Comparison of ENCODE assay signal across 9 mouse cellular contexts in genomic region chr5:147545731-147546241, GRCm38 (mm10).
DNase-seq lines count a peak whose midpoint lies in the region; ATAC-seq and TF ChIP-seq lines count a peak whose summit lies in the region.
"Had no signal": no experiment of that assay in that cellular context is flagged by ENCODE, and none has a peak within 500 bp of the region (broad histone marks: within the 10 kb centered on the region; RNA-seq: fewer than 3 reads in every experiment).

No protein-coding gene starts in this region.

- peaks cover 81% of the 10 kb centered on the region for H3K36me3 ChIP-seq in embryonic facial prominence, embryonic 10.5 days (replicated peaks)
- H3K36me3 ChIP-seq in liver, embryonic 14.5 days (replicated peaks; ENCODE audit: control insufficient read depth, insufficient read depth, low read depth) = peaks cover 51% of the 10 kb centered on the region
- H3K36me3 ChIP-seq in stomach, embryonic 15.5 days = peaks cover 26% of the 10 kb centered on the region

- 71% methylated on average over 11 of the region's 11 CpGs for WGBS in embryonic facial prominence, embryonic 10.5 days
- WGBS in liver, embryonic 14.5 days (ENCODE audit: insufficient replicate concordance) = 69% methylated on average over 11 of the region's 11 CpGs
- WGBS in stomach, embryonic 15.5 days = 53% methylated on average over 11 of the region's 11 CpGs

- H3K4me1 ChIP-seq in embryonic facial prominence, embryonic 10.5 days = peaks cover 8% of the 10 kb centered on the region; the same call in 1 of the 2 replicates
- peaks cover 0 to 4% of the 10 kb centered on the region in 2 experiments; a peak in 2 of 4 replicates for H3K4me1 ChIP-seq in liver, embryonic 14.5 days (replicated peaks; ENCODE audit: control insufficient read depth in 2 of 2, insufficient read depth in 2 of 2, low read length in 1 of 2)
- no peaks in the 10 kb centered on the region for H3K4me1 ChIP-seq in stomach, embryonic 15.5 days
- H3K4me1 ChIP-seq: heart, embryonic 15.5 days had no signal

- H3K9me3 ChIP-seq in embryonic facial prominence, embryonic 10.5 days = no peaks in the 10 kb centered on the region
- H3K9me3 ChIP-seq in liver, embryonic 14.5 days (ENCODE audit: control insufficient read depth, low read length) = no peaks in the 10 kb centered on the region
- H3K9me3 ChIP-seq in stomach, embryonic 15.5 days = no peaks in the 10 kb centered on the region
- H3K9me3 ChIP-seq: heart, embryonic 15.5 days had no signal

- no peak for TF ChIP-seq EP300 in liver, embryonic 14.5 days (IDR thresholded peaks at IDR 0.05; ENCODE audit: low read depth)

- H3K9ac ChIP-seq in liver, embryonic 14.5 days (replicated peaks) = no peak overlapping the region
- H3K9ac ChIP-seq in stomach, embryonic 15.5 days = no peak overlapping the region
- H3K9ac ChIP-seq: heart, embryonic 15.5 days had no signal

- H3K4me2 ChIP-seq in liver, embryonic 14.5 days (ENCODE audit: low read depth) = no peak overlapping the region
- H3K4me2 ChIP-seq in stomach, embryonic 15.5 days = no peak overlapping the region
- H3K4me2 ChIP-seq: heart, embryonic 15.5 days had no signal

- H3K27ac ChIP-seq in embryonic facial prominence, embryonic 10.5 days (replicated peaks) = no peak overlapping the region
- no peak overlapping the region for H3K27ac ChIP-seq in liver, embryonic 14.5 days
- no peak overlapping the region for H3K27ac ChIP-seq in stomach, embryonic 15.5 days
- H3K27ac ChIP-seq: heart, embryonic 15.5 days had no signal

- no peaks in the 10 kb centered on the region for H3K27me3 ChIP-seq in embryonic facial prominence, embryonic 10.5 days (replicated peaks; ENCODE audit: low read depth, poor library complexity, severe bottlenecking)
- H3K27me3 ChIP-seq in liver, embryonic 14.5 days (ENCODE audit: control insufficient read depth, insufficient read depth, low read length) = no peaks in the 10 kb centered on the region
- H3K27me3 ChIP-seq in stomach, embryonic 15.5 days (replicated peaks) = no peaks in the 10 kb centered on the region
- H3K27me3 ChIP-seq: heart, embryonic 15.5 days had no signal

- TF ChIP-seq CTCF in liver, embryonic 14.5 days (IDR thresholded peaks at IDR 0.05; ENCODE audit: low read depth) = peak; percentile 71

- no peak for DNase-seq in frontal cortex, postnatal 14 days (ENCODE audit: low spot score in 2 of 2)
- DNase-seq in CD4-positive, CD25-positive, alpha-beta regulatory T cell, adult 2 months (ENCODE audit: low read depth, low spot score) = peak; percentile 47
- peak; percentile 49 for DNase-seq in embryonic facial prominence, embryonic 10.5 days (ENCODE audit: low spot score)
- DNase-seq in liver, embryonic 14.5 days (ENCODE audit: low read depth in 3 of 3, low spot score in 3 of 3) = peak; percentile 3 to 25 (median 23)
- DNase-seq in adrenal gland, adult (ENCODE audit: inconsistent age in 2 of 2, low spot score in 1 of 2) = no peak
- DNase-seq in cerebellum, adult 11 months = no peak

- no peak overlapping the region for H3K4me3 ChIP-seq in embryonic facial prominence, embryonic 10.5 days
- H3K4me3 ChIP-seq in liver, embryonic 14.5 days (ENCODE audit: insufficient read depth in 1 of 2, low read depth in 2 of 2, low read length in 2 of 2) = no peak overlapping the region
- H3K4me3 ChIP-seq in stomach, embryonic 15.5 days (replicated peaks) = no peak overlapping the region
- H3K4me3 ChIP-seq: heart, embryonic 15.5 days had no signal

- 0 out of 2 replicates have a peak, but pooled peaks have one; percentile 50 for ATAC-seq in frontal cortex, adult (ENCODE audit: low TSS enrichment)
- ATAC-seq in liver, embryonic 14.5 days (ENCODE audit: insufficient read depth) = peak; percentile 71
- ATAC-seq in stomach, embryonic 15.5 days (ENCODE audit: insufficient read depth, low FRiP score, low read depth) = peak; percentile 27; the same call in 1 of the 2 replicates

Comparison
In these comparisons a context has a peak if more than half of its experiments do, and no peak if none do; other contexts are left out.
1. DNase-seq: peak in CD4-positive, CD25-positive, alpha-beta regulatory T cell, adult 2 months (single experiment), embryonic facial prominence, embryonic 10.5 days (single experiment) and liver, embryonic 14.5 days (3 of 3); none in frontal cortex, postnatal 14 days (0 of 2), adrenal gland, adult (0 of 2) and cerebellum, adult 11 months (single experiment).
2. Peak in every context shown above with its lines, with median percentiles within 50 percentile points of each other: ATAC-seq.